In genomic region chr3:142981221-142981620, GRCm38 (mm10) we compare ENCODE assay signal across 16 mouse cellular contexts.
"Had no signal": no experiment of that assay in that cellular context is flagged by ENCODE, and none has a peak within 500 bp of the region (broad histone marks: within the 10 kb centered on the region; RNA-seq: fewer than 3 reads in every experiment).

No protein-coding gene starts in this region.

- H3K27ac ChIP-seq: neural tube, embryonic 13.5 days; neural tube, embryonic 15.5 days; stomach, embryonic 15.5 days; stomach, postnatal 0 days had no signal

- H3K4me3 ChIP-seq: neural tube, embryonic 13.5 days; neural tube, embryonic 15.5 days; stomach, embryonic 15.5 days had no signal

- H3K36me3 ChIP-seq: neural tube, embryonic 13.5 days; neural tube, embryonic 15.5 days; stomach, embryonic 15.5 days had no signal

- H3K9me3 ChIP-seq: neural tube, embryonic 13.5 days; neural tube, embryonic 15.5 days; stomach, embryonic 15.5 days had no signal

- DNase-seq: retina, postnatal 1 day; right cerebral cortex, adult 18-20 months; right cerebral cortex, postnatal 14 days; right cerebral cortex, postnatal 25 days; right cerebral cortex, postnatal 4 days; spleen, adult 18-20 months; thymus, adult 18-20 months; thymus, adult 2 months; thymus, postnatal 14 days; thymus, postnatal 25 days; thymus, postnatal 36 days; thymus, postnatal 4 days had no signal

- H3K9ac ChIP-seq: neural tube, embryonic 13.5 days; neural tube, embryonic 15.5 days; stomach, embryonic 15.5 days had no signal

- H3K27me3 ChIP-seq: neural tube, embryonic 13.5 days; neural tube, embryonic 15.5 days; stomach, embryonic 15.5 days had no signal

- H3K4me2 ChIP-seq: neural tube, embryonic 13.5 days; neural tube, embryonic 15.5 days; stomach, embryonic 15.5 days had no signal

- H3K4me1 ChIP-seq: neural tube, embryonic 15.5 days; stomach, embryonic 15.5 days had no signal
